Mouse (Mus musculus) right cerebral cortex, postnatal 36 days (tissue): ENCODE data around the gene Atf5.
A peak's percentile ranks its signal among the peaks of the same experiment; 100 is the strongest.

Experiments used
- DNase-seq, 2 experiments: peaks; one replicate each; pipeline ENCODE4 v3.0.0; 2022; ENCODE audit warnings: low spot score in 2 of 2, mixed read lengths in 1 of 2

Gene Atf5

DNA sequence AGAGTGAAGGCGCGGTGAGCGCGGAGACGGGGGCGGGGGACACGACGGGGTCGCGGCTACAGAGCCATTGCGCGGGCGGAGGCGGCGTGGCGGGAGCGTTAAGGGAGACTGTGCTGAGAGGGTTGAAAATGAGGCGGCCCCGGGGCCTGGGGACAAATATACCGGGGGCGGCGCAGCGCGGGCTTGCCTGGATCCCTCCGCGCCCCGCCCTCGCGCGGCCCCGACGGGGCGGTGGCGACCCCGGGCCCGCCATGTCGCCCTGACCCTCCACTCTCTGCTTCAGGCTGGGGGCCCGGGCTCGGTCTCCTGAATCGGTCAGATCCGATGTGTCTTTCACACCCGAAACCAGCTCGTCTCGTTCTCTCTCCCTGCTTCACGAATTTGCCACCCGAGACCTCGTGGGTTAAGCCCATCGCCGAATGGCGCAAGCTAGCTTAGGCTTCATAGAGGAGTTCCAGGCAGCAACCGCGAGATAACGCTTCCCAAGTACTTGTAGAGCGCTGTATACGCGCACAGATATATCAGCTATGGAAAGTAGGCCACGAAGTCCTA lies at the start of gene Atf5:
Atf5 (minus strand) TSS at position 189 of the 552 bp plus-strand sequence.
- no peak for DNase-seq

- no peak for DNase-seq
These were observed 48.4 kb upstream of the Atf5 start for GRCm38 (mm10) chr7:44864595-44865542.

DNA sequence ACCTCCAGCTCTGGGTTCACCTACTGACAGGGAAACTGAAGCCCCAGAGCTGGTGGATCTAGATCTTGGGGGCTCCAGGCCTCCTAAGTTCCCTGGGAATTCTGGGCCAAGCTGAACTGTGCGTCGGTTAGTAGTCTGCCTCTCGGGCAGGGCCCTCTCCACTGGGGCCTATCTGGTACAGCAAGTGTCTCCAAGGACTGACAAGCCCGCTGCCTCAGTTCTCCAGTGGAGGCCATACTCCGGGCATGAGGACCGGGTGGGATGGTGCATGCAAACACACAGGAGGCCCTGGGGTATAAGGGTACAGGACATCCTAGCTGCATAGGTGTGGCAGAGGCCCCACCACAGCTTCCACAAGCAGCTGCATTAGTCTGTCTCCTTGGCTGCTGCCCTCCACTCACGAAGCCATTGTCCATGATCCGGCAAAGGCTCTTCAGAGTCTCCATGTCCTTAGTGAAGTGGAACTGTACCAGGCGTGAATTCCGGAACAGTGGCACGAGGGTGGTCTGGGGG lies 47.6 kb upstream of the Atf5 start:
- no peak for DNase-seq

DNA sequence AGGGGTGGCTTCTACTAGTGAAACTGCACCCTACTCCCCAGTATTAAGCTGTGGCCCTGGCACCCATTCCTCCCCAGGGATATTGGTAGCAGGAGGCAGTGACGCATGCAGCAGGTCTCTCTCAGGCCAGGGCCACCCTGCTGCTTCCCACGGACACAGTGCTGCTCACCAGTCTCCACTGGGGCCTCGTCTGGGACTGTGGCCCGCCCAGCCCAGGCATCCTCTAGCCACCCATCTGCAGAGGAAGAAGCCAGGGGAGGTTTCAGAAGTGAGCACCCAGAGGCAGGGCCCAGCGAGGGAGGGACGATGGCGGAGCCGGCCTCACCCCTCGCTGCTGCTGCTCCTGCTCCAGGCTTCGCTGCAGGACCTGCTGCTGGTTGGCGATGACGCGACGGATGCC lies 46.8 kb upstream of the Atf5 start:
- DNase-seq = no peak

DNA sequence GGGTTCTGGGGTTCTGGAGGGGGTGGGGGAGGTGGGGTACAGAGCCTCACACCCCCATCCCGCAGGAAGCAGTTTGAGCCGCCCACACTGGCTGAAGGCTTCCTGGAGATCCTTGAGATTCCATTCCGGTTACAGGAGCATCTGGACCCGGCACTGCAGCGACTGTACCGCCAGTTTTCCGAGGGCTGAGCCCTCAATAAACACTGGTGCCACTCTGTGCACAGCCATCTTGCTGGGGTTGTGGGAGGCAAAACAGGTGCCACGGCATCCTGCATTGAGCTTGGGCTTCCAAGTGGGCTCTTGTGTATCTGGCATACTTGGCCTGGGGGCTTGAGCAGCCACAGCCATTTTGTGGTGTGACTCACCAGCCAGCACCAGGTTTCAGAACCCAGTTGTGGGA lies 46.0 kb upstream of the Atf5 start:
- no peak for DNase-seq

DNA sequence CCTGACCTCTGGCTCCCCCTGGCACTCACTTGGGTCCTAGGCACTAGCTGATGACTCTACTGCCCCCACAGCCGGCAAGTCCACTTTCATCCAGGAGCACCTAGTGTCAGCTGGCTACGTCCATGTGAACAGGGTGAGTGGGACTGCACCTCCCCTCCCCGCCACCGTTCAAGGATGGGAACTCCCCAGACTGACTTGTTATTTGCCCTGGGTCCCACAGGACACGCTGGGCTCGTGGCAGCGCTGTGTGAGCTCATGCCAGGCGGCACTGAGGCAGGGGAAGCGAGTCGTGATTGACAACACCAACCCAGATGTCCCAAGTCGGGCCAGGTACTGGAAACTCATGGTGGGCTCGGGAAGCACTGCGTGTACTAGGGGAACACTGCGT lies 45.0 kb upstream of the Atf5 start:
- no peak for DNase-seq

DNA sequence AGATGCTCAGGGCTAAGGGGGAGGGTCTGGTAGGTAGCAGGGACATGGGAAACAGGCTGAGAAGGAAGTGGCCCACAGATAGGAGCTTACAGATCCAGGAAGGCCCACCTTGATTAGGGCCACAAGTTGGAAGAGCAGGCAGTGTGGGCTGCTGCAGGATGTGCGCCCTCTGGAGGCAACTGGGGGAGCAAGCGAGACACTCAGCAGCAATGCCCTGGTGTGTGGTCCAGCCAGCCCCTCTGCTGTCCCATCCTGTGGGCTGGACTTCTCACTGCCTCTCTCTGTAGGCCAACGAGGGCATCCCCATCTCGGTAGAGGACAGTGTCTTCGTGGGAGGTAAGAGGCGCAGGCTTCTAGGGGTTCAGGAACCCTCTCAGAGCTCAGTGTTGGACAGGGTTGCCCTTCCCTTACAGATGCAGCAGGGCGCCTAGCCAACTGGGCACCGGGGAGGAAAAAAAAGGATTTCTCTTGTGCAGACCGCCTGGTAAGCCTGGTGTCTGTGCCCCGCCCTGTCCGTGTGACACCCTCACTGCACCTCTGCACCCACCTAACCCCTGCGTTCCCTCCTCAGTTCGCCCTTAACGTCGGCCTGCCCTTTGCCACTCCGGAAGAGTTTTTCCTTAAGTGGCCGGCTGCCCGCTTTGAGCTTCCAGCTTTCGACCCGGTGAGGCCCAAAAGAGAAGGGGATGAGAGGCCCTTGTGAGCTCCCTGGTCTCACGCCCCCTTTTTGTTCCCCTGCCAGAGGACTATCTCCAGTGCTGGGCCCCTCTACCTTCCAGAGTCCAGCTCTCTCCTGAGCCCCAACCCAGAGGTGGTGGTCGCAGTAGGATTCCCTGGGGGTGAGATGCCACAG lies 44.3 kb upstream of the Atf5 start:
- DNase-seq = no peak

GRCm38 (mm10) chr7:44859896-44860295 lies 43.4 kb upstream of the Atf5 start:
- DNase-seq = no peak

- DNase-seq = no peak
These were observed 41.4 kb upstream of the Atf5 start for GRCm38 (mm10) chr7:44857905-44858304.

DNA sequence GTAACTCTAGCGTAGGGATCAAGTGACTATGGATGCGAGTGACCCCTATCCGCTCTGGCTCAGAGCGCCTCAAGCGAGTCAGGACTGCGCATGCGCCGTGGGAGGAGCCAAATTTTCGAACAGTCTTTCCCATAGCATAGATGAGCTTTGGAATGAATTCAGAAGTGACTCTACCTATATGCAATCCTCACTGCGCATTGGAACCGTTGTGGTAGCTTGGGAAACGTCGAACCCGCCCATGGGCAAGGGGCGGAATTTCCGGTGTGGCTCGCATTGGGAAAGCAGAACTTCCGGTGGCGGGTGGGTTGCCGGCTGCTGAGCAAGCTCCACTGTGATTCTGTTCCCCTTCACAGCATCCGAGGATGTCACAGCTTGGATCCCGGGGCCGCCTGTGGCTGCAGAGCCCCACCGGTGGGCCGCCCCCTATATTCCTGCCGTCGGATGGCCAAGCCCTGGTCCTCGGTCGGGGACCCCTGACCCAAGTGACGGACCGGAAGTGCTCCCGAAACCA lies 40.6 kb upstream of the Atf5 start, which contains the start of gene Pnkp:
Pnkp (plus strand) TSS at position 98 of the 511 bp plus-strand sequence.
- peak; percentile 93 to 94 for DNase-seq

GRCm38 (mm10) chr7:44856265-44856916 lies 39.9 kb upstream of the Atf5 start:
- DNase-seq = no peak

- no peak for DNase-seq
These were observed 38.6 kb upstream of the Atf5 start for GRCm38 (mm10) chr7:44855036-44855435.

- DNase-seq = peak in 1 of 2 experiments; percentile 70
These were observed 38.0 kb upstream of the Atf5 start for GRCm38 (mm10) chr7:44854356-44855031.

GRCm38 (mm10) chr7:44853596-44854355 lies 37.3 kb upstream of the Atf5 start:
- DNase-seq = no peak

DNA sequence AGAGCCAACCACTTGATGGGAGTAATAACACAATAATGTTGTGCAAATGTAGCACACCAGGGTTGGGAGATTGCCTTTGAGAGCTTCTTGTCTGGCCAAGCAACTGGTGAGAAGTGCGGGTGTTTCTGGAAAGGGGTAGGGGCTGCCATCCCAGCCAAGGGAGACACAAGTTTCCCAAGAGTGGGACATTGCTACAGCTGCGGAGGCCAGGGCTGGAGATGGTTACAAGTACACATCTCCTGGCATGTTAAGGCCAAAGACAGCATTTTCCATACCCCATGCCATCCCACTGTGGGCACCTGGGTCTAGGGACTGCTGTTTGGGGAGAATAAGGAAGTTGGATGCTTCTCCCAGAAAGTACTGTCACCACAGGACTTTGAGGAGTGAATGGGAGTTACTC lies 36.6 kb upstream of the Atf5 start:
- no peak for DNase-seq

- no peak for DNase-seq
These were observed 36.0 kb upstream of the Atf5 start for GRCm38 (mm10) chr7:44852259-44853027.

- no peak for DNase-seq
These were observed 35.3 kb upstream of the Atf5 start for GRCm38 (mm10) chr7:44851625-44852234.

GRCm38 (mm10) chr7:44850789-44851624 lies 34.5 kb upstream of the Atf5 start:
- no peak for DNase-seq
